Mouse (Mus musculus) mouse trophoblast stem cell (cell line): ENCODE measurements around the gene Lemd1.

Experiments
- in situ Hi-C, 2 experiments: fragments of 300-500 bp; cut with MseI, MboI; formaldehyde crosslinking; loops; 2 replicates in 1 of 2; 3 replicates in 1 of 2; pipeline ENCODE4 v1.15.1; 2025

The Lemd1 gene

DNA sequence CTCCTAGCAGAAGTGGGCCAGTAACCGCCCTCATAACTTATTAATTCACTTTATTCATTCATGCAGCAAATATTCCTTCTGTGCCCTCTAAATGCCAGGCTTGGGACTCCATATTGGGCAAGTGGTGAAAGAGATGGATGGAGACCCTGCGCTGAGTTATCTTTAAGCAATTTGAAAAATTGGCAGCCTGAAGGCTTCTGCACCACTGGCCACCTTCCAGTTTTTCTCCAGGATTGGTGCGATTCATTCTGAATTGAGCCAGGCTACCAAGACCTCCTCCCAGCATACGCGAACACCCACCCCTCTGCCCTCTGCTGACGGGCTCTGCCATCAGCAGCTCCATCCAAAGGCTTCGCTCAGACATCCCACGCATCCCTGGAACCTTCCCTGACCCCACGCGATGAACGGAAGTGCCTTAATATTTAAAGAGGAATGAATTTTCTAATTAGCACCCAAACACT lies 96.8 kb downstream of the Lemd1 start:
- in situ Hi-C loops: no loop called here

DNA sequence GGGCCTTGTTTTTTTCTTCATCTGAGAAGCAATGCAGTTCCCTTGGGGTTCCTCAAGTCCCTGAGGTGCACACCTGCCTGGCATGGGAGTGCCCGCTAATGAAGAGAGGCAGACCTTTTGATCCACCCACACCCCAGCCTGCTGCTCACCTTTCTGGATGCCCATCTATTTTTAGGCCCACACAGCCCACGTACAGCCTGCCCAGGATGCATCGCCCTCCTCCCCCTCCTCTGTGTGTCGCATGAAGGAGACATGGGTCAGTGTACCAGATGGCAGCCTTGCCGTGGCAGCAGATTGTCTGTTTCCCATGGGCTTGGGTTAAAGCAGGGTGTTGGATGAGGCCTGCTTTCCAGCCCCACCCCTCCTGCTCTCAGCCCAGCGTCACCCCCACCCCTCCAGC lies 98.7 kb downstream of the Lemd1 start:
- in situ Hi-C loops: no loop called here

DNA sequence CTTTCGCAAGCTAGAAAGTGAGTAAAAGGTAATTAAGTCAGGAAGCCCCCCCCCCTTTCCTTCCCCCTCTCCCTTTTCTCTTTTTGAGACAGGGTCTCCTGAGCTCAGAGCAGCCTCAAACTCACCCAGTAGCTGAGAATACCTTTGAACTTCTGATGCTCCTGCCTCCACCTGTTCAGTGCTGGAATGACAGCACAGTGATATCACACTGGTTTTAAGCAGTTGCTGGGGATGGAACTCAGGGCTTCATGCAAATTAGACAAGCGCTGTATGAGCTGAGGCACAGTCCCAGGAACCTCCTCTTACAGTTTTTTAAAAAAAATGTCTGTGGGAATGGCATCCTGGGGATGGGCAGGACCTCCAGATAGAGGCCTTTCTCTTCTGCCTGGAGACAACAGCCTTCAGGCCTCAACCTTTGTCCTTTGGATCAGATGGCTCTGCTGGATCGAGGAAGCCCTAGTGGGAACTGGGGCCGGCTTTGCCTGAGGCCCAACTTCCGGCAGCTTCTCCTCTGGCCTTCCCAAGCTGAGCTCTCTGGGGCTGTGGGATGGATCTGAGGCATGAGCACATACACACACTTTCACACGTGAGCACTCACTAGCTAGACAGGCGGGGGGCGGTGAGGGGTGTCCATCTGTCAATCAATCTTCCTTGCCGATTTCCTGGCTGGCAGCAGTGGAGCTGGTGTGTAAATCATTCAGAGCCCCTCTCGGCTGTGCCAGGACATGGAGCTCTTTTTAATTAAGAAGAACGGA lies 99.9 kb downstream of the Lemd1 start:
- in situ Hi-C loops: no loop called here

DNA sequence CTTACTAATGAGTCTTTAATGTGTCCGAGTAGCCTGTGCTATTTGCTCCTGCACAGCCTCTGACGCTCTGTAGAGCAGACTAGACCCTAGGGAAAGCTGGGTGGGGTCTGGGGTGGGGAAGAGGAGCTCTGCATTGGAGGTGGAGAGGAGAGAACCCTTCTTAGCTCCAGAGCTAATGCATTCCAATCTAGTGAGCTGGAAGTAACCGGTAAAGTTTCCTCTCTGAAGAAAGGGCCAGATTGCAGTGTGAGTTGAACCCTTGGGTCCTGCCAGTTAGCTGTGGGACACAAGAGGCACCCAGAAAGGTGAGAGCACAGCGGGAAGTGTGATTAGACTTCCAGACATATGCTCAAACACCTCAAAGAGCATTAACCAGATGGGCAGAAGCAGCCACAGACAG lies 100.5 kb downstream of the Lemd1 start:
- in situ Hi-C loops: no loop called here

DNA sequence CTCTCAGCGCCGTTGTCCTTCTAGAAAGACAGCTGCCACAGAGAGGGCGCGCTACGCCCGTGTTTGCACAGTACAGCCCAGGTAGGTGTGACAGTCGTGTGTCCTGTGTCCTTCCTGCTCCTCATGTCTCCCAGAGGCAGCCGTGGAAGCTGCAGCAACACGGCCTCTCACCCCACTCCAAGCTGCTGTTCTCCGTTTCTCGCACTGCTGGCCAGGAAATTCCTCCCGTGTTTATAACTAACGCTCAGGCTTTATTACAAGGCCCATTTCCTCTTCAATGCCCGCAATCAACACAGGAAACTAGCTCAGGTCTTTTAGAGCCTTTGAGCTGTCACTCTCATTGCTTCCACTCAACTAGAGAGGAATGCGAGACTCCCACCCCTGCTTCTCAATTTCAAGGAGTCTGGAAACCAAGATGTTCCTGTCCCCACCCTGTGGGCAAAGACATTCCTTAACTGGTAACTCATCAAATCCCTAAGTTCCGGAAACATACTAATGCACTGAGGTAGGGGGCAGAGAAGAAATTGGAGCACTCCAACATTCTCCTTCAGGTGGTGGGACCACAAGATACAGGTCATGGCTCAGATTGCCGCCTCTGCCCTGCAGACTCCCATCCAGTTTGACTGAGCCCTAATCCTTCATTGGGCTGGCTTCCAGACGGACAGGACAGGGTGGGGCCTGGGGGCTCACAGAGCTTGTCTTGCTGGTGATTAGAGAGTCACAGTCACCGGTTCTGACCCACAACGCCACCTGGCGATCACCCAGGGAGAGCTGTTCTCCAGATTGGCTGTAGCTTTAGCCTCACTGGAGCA lies 101.3 kb downstream of the Lemd1 start:
- in situ Hi-C loops: no loop called here

DNA sequence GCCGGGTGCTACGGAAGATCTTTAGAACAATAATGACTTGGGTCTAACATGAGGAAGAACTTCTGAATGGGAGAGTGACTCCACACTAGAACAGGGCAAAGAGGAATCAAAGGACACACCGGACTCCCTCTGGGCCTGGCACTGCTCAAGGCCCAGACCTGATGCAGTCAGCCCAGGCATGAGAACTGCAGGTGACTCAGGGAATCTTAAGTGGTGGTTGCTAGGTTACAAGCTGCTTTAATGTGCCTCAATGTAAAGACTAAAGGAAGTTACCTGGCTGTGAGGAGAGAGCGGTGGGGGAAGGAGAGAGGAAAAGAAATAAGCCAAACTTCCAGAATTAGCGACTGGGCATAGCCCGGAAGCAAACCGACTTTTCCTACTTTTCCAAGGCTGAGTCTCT lies 104.3 kb downstream of the Lemd1 start:
- in situ Hi-C loops: no loop called here

DNA sequence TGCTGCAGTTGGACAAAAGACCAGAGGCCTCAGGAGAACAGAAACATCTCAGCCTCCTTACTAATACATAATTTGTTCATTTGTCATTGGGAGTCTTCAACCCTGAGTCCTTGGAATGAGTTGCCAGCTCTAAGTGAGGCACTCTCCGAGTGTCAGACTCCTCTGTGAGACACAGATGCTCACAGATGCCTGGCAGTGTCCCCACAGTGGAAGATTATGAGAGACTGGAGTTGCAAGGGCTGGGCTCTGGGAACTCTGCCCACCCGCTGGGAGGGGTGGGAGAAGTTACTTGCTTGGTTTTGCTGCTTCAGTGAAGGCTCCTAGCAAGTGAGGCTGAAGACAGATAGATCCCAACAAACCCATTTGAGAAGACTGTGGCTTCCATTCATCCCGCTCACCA lies 104.8 kb downstream of the Lemd1 start:
- in situ Hi-C loops: no loop called here

DNA sequence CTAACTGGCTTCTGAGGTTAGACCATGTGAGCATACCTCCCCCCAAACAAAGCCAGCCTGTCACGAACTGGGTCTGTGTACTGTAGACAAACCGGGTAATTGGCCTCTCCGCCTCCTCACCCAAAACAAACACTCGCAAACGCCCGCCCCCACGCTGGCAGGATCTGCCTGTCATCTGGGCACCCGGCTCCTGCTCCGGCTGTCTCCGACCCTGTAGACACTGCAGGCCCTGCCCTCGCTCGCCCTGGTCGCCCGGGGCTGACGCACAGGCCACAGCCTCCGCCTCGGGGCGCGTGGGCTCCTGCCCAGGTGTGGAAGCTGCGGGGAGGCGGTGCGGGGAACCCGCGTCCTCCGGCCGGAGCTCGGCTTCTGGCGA lies 107.2 kb downstream of the Lemd1 start, which contains the start of gene Klhdc8a:
Klhdc8a (plus strand) TSS at position 202 of the 376 bp plus-strand sequence.
- in situ Hi-C loops: no loop called here

DNA sequence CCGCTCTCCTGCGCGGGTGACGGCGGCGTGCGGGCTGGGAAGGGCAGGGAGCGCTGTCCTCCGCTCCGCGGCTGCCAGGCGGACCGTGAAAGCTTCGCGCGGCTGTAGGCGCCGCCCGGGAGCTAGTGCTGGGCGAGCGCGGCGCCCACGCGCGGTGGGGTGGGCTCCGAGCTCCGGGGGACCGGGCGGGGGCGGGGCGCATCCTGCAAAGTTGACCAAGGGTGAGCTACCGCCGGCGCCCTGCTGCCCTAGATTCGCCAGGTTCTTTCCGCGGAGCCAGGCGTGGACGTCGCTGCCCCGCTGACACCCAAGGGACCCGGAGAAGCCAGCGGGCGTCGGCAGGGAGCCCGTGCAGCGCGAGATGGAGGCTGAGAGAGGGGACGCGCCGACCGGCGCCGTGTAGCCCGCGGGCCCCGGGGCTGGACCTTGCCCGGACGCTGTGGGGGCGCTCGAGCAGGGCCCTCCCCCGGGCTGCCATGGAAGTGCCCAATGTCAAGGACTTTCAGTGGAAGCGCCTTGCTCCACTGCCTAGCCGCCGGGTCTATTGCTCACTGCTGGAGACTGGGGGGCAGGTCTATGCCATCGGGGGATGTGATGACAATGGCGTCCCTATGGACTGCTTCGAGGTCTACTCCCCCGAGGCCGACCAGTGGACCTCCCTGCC lies 107.7 kb downstream of the Lemd1 start:
- in situ Hi-C loops: no loop called here

DNA sequence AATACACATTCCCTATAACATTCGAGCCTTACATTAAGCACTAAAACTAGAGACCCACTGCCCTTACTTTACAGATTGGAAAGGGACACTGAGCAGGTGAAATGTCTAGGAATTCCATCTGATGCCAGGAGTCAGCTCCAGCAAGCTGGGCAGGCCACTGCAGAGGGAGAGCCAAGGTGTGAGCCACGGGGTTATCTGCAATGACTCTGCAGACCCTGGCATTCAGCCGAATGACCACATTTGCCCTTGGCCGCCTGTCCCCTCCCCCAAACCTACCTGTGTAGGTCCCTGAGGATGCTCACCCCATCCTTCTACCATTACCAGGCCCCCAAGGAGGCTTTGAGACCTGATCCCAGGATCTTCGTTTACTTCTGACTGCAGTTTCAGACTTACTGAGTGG lies 108.5 kb downstream of the Lemd1 start:
- in situ Hi-C loops: no loop called here

DNA sequence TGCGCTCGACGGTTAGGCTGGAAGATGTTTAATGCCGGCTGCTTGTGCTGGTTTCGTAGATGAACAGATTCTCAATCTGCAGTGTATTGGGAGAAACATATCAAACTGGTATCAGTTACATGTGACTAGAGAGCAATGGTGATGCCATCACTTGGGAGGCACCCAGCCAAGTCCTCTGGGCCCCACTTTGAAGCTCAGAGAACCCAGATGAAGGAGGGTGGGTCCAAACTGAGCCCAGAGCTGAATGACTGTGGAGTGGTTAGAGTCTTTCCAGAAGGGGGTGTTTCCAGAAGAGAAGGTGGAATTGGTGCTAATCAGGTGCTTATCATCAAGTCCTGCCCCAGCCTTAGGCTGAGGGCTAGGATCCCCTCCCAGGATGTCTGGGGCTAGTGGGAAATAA lies 110.0 kb downstream of the Lemd1 start:
- in situ Hi-C loops: no loop called here

DNA sequence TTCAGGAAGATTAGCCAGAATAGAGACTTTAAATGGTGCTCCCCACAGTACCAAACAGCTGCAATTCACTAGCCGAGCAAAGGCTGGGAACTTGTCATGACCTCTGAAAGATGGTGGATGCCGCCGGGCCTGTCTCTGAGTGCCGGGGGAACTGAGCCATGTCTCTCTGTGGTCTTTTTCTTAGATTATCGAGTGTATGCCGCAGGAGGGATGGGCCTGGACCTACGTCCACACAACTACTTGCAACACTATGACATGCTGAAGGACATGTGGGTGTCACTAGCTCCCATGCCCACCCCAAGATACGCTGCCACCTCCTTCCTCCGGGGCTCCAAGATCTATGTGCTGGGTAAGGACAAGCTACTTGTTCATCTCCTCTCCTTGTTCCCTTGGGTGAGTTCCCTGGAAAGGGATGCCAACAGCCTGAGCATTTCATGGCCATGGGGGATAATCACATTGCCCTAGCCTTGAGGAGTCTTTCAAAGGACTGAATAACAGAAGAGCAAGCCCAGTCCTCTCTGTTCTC lies 111.2 kb downstream of the Lemd1 start:
- in situ Hi-C loops: no loop called here

DNA sequence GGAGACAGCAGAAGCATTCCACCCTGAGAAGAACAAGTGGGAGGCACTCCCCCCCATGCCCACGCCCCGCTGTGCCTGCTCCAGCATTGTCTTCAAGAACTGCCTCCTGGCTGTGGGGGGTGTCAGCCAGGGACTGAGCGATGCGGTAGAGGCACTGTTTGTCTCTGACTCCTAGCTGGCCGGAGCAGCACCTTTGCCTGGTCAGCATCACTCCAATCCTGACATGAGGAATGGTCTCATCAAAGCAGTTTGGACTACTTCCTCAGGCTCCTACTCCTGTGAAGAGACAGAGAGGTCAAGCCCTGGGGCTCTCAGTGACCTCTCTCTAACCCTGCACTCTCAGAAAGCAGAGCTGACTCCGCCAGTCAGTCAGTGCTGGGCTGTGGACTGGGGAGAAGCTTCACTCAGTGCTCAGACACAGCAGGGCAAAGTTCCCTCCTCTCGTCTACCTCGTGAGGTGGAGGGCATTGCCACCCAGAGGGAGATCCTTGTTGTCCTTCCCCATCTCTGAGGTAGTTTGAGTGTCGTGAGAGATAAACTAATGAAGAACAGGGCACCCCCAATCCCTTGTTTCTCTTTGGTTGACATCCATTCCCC lies 113.5 kb downstream of the Lemd1 start:
- in situ Hi-C loops: no loop called here

DNA sequence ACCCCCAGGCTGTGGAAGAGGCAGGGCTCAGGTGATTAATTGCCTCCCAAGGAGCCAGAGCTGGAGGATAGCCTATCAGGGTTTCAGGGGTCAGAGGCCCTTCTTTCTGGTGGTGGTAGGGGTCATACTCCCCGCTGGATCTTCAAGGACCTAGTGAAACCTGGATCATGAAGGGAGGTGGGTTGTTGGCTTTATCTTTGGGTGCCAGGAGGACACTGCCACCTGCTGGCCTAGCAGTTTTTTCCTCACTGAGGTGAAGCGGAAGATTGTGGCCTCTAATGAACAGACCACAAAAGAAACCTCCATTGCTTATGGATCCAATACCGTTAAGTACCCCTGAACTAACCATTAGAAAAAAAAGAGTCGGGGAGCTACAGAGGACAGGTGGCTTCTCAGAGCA lies 114.9 kb downstream of the Lemd1 start:
- in situ Hi-C loops: no loop called here

DNA sequence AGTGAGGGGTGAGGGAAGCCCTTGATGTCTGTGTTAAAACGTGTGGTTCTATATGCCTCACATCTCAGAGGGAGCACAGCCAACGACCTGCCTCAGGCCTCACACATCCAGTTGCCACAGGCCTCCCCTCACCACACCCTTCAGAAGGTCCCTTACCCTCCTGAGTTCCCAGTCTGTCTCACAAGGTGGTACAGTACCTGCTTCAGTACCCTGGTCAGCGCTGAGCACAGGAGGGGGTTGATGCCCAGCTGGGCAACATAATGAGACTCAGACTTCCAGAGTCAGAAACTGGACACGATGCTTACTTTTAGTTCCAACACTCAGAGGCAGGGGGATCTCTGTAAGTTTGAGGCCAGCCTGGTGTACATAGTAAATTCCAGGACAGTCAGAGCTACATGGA lies 115.6 kb downstream of the Lemd1 start:
- in situ Hi-C loops: no loop called here

DNA sequence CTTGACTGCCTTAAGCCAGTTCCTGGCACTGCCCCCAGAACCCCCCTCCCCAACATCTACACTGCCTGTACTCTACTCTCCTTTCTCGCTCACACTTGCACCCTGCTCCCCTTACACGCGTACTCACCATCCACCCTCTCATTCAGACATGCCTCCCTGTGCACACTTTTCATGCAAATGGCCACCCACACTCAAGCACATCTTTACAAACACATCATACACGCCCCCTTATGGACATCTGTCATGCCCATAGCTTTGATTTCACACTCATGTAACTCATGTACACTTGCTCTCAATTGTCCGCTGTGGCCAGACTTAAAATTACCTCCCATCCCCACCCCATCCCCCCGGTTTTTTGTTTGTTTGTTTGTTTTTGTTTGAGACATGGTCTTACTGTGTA lies 116.7 kb downstream of the Lemd1 start:
- in situ Hi-C loops: no loop called here

DNA sequence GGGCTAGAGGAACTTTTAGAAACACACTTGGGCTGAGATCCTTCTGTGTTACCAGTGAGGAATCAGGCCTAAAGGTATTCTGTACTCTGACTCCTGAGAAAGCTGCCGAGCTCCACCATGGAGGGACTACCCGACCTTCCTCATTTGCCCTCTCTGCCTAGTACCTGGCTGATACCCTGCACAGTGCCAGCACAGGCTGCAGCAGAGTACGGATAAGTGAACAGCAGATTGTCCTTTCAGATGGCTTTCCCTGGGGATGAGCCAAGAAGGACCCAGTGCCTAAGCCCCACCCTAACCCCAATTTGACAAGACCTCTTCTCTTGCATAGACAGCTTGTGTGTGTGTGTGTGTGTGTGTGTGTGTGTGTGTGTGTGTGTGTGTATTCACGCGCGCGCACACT lies 117.4 kb downstream of the Lemd1 start:
- in situ Hi-C loops: no loop called here
